Mouse (Mus musculus) forebrain, postnatal 0 days (tissue): Measurements from ENCODE around the gene Mill1. TPM values are rescaled to one million over a fixed set of nuclear protein-coding genes. Genes with fewer than 3 reads are reported as not detected.
"Not testable (repeated sequence)": the region's sequence is repeated elsewhere in the genome, so short reads cannot be mapped to it uniquely, and the experiment has no call there.

Experiments used
- ATAC-seq: fragments of 200-750 bp; cut with Nextera tagmentation; 2 replicates; pipeline ENCODE4 v1.8.0; 2017; ENCODE audit warnings: mild to moderate bottlenecking, moderate library complexity
- DNase-seq: peaks from one replicate; pipeline ENCODE4 v3.0.0-alpha.2; 2015
- H3K27ac ChIP-seq: fragments of 300-500 bp; sonication (generic); 2 replicates; pipeline ENCODE4 v1.5.1; 2014; ENCODE audit warnings: low read depth, mild to moderate bottlenecking, antibody characterized with exemption, low read length, moderate library complexity, mixed read lengths
- H3K27me3 ChIP-seq: fragments of 300-500 bp; sonication (generic); 2 replicates; pipeline ENCODE4 v1.6.1; 2014; ENCODE audit warnings: mild to moderate bottlenecking, low read length, mixed read lengths; ENCODE audit not compliant: insufficient read depth
- H3K36me3 ChIP-seq: fragments of 300-500 bp; sonication (generic); 2 replicates; pipeline ENCODE4 v1.6.1; 2014; ENCODE audit warnings: mild to moderate bottlenecking, moderate library complexity; ENCODE audit not compliant: insufficient read depth
- H3K4me1 ChIP-seq: fragments of 300-500 bp; sonication (generic); 2 replicates; pipeline ENCODE4 v1.6.1; 2014; ENCODE audit warnings: antibody characterized with exemption; ENCODE audit not compliant: insufficient read depth
- H3K4me2 ChIP-seq: fragments of 300-500 bp; sonication (generic); 2 replicates; pipeline ENCODE4 v1.6.1; 2014; ENCODE audit warnings: low read depth, mild to moderate bottlenecking, moderate library complexity
- H3K4me3 ChIP-seq: fragments of 300-500 bp; sonication (generic); 2 replicates; pipeline ENCODE4 v1.5.1; 2014; ENCODE audit warnings: low read depth, low read length, mixed read lengths
- H3K9ac ChIP-seq: fragments of 300-500 bp; sonication (generic); 2 replicates; pipeline ENCODE4 v1.6.1; 2014; ENCODE audit warnings: mild to moderate bottlenecking
- H3K9me3 ChIP-seq: fragments of 300-500 bp; sonication (generic); 2 replicates; pipeline ENCODE4 v1.6.1; 2016; ENCODE audit warnings: low read length
- CTCF ChIP-seq: sonication (generic); IDR thresholded peaks from 2 replicates; pipeline ENCODE4 v1.5.1; 2016; ENCODE audit warnings: antibody characterized with exemption, control low read depth, low read depth
- WGBS: fragments of 180-500 bp; shearing (Covaris S2); extraction: QIAGEN DNeasy Blood & Tissue Kit; methylation state at CpG from one replicate; pipeline ENCODE4 v1.1.7; 2014; 5-methylcytosine and 5-hydroxymethylcytosine counted together
- polyA plus RNA-seq: library from polyadenylated mRNA; unstranded; fragments of >200 nt; fragmentation: Nextera tagmentation; extraction: Ambion mirVana; gene quantifications from 2 replicates; pipeline ENCODE4 v1.2.1, GENCODE M21; 2015
- total RNA-seq: library from RNA; depleted of rRNA; stranded (reverse); fragments of >200 nt; gene quantifications from 2 replicates; pipeline ENCODE4 v1.2.3, GENCODE M21; 2014; rRNA removed

The Mill1 gene
- total RNA-seq: not detected in 2 replicates
- polyA plus RNA-seq: not detected in 2 replicates

- TF ChIP-seq CTCF: no peak
- H3K4me3 ChIP-seq: no peak within 1 kb of the TSS
- no peak within 1 kb of the TSS for H3K9ac ChIP-seq
- H3K4me1 ChIP-seq: no peaks in the 10 kb centered on the region
- ATAC-seq: no peak
- no peak for DNase-seq
- no peak within 1 kb of the TSS for H3K4me2 ChIP-seq
- H3K9me3 ChIP-seq: peaks cover 5% of the 10 kb centered on the region; the same call in 1 of the 2 replicates
- no peaks in the 10 kb centered on the region for H3K36me3 ChIP-seq
- no peaks in the 10 kb centered on the region for H3K27me3 ChIP-seq
- H3K27ac ChIP-seq: no peak within 1 kb of the TSS
- WGBS: 56% methylated on average over 1 of the region's 1 CpGs
Observed at GRCm38 (mm10) chr7:18245047-18245446, at the start of gene Mill1. Mill1 (plus strand) TSS chr7:18245347.

- H3K4me1 ChIP-seq: no peaks in the 10 kb centered on the region
- H3K27me3 ChIP-seq: no peaks in the 10 kb centered on the region
- H3K4me2 ChIP-seq: no peak overlapping the region
- DNase-seq (peak; percentile 25), ATAC-seq (no peak)
- H3K9me3 ChIP-seq: no peaks in the 10 kb centered on the region
- no peaks in the 10 kb centered on the region for H3K36me3 ChIP-seq
- H3K9ac ChIP-seq: no peak overlapping the region
- 12% methylated on average over 9 of the region's 9 CpGs for WGBS
- no peak overlapping the region for H3K4me3 ChIP-seq
- H3K27ac ChIP-seq: no peak overlapping the region
- peak; percentile 47 for TF ChIP-seq CTCF
Observed at GRCm38 (mm10) chr7:18210938-18211337, 34.2 kb upstream of the Mill1 start.

- no peaks in the 10 kb centered on the region for H3K27me3 ChIP-seq
- no peak for TF ChIP-seq CTCF
- H3K4me1 ChIP-seq: no peaks in the 10 kb centered on the region
- no peak for ATAC-seq
- H3K36me3 ChIP-seq: no peaks in the 10 kb centered on the region
- no peak overlapping the region for H3K4me3 ChIP-seq
- DNase-seq: no peak
- no peak overlapping the region for H3K27ac ChIP-seq
- 73% methylated on average over 1 of the region's 1 CpGs for WGBS
- no peak overlapping the region for H3K9ac ChIP-seq
- 0 out of 2 replicates have a peak, but pooled peaks cover 11% of the 10 kb centered on the region for H3K9me3 ChIP-seq
- no peak overlapping the region for H3K4me2 ChIP-seq
Observed at GRCm38 (mm10) chr7:18214699-18215098, 30.4 kb upstream of the Mill1 start.

- Histone ChIP-seq H3K4me1 (no peaks in the 10 kb centered on the region), H3K9me3 (peaks cover 7% of the 10 kb centered on the region; the same call in 1 of the 2 replicates), H3K27ac (no peak overlapping the region), H3K36me3 (no peaks in the 10 kb centered on the region), H3K9ac (no peak overlapping the region), H3K27me3 (no peaks in the 10 kb centered on the region), H3K4me2 (no peak overlapping the region), H3K4me3 (no peak overlapping the region)
- WGBS: 77% methylated on average over 2 of the region's 2 CpGs
- no peak for DNase-seq
- ATAC-seq: no peak
- TF ChIP-seq CTCF: no peak
Observed at GRCm38 (mm10) chr7:18238561-18238960, 6.6 kb upstream of the Mill1 start.

- Histone ChIP-seq H3K4me3 (no peak overlapping the region), H3K4me2 (no peak overlapping the region), H3K36me3 (no peaks in the 10 kb centered on the region), H3K27ac (no peak overlapping the region), H3K9me3 (peaks cover 7% of the 10 kb centered on the region; the same call in 1 of the 2 replicates), H3K9ac (no peak overlapping the region), H3K4me1 (no peaks in the 10 kb centered on the region), H3K27me3 (no peaks in the 10 kb centered on the region)
- TF ChIP-seq CTCF: no peak
- DNase-seq (no peak), ATAC-seq (no peak)
- WGBS: 81% methylated on average over 5 of the region's 5 CpGs
Observed at GRCm38 (mm10) chr7:18241217-18241616, 3.9 kb upstream of the Mill1 start.

DNA sequence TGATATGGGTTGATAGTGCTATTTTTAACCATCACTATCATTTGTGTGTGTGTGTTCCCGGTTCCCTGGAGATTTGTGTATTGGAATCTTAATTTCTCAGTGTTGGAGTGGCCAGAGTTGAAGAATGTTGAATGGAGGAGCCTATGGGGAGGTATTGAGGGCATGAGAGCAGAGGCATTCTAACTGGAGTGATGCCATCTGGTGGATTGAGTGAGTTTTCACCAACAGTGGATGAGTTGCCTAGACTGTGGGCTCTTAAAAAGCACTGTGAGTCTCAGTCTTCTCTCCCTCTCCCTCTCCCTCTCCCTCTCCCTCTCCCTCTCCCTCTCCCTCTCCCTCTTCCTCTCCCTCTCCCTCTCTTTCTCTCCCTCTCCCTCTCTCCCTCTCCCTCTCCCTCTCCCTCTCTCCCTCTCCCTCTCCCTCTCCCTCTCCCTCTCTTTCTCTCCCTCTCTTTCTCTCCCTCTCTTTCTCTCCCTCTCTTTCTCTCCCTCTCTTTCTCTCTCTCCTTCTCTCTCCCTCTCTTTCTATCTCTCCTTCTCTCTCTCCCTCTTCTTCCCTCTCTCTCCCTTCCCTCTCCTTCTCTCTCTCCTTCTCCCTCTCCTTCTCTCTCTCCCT, 1.1 kb upstream of the Mill1 start:
- not testable (repeated sequence) for H3K9ac ChIP-seq, ATAC-seq, DNase-seq, H3K27me3 ChIP-seq, H3K36me3 ChIP-seq, H3K27ac ChIP-seq, H3K9me3 ChIP-seq, H3K4me1 ChIP-seq, H3K4me2 ChIP-seq, H3K4me3 ChIP-seq
- 47% methylated on average over 1 of the region's 1 CpGs for WGBS

- Histone ChIP-seq H3K27me3 (no peaks in the 10 kb centered on the region), H3K4me2 (no peak overlapping the region), H3K4me1 (no peaks in the 10 kb centered on the region), H3K36me3 (no peaks in the 10 kb centered on the region), H3K9ac (no peak overlapping the region), H3K27ac (no peak overlapping the region), H3K9me3 (no peaks in the 10 kb centered on the region), H3K4me3 (no peak overlapping the region)
- ATAC-seq: no peak
- DNase-seq: no peak
- 43% methylated on average over 1 of the region's 1 CpGs for WGBS
- no peak for TF ChIP-seq CTCF
Observed at GRCm38 (mm10) chr7:18260219-18260618, 15.1 kb downstream of the Mill1 start.
